Mouse (Mus musculus) liver, embryonic 16.5 days (tissue): ENCODE results near the gene Parvb. TPM values are rescaled to one million over a fixed set of nuclear protein-coding genes. Genes with fewer than 3 reads are reported as not detected.

Experiments used
- ATAC-seq: fragments of 200-750 bp; cut with Nextera tagmentation; 2 replicates; pipeline ENCODE4 v1.8.0; 2017; ENCODE audit warnings: low read depth, mild to moderate bottlenecking, moderate number of reproducible peaks, moderate library complexity
- H3K27ac ChIP-seq: fragments of 300-500 bp; sonication (generic); 2 replicates; pipeline ENCODE4 v1.5.1; 2014; ENCODE audit warnings: mild to moderate bottlenecking, low read length
- H3K27me3 ChIP-seq: fragments of 300-500 bp; sonication (generic); 2 replicates; pipeline ENCODE4 v1.6.1; 2014; ENCODE audit warnings: low read depth, low read length, mixed read lengths; ENCODE audit not compliant: control insufficient read depth, insufficient read depth
- H3K36me3 ChIP-seq: fragments of 300-500 bp; sonication (generic); 2 replicates; pipeline ENCODE4 v1.6.1; 2014; ENCODE audit warnings: mild to moderate bottlenecking; ENCODE audit not compliant: control insufficient read depth, insufficient read depth
- H3K4me1 ChIP-seq: fragments of 300-500 bp; sonication (generic); 2 replicates; pipeline ENCODE4 v1.6.1; 2014; ENCODE audit warnings: low read depth, low read length, mixed read lengths; ENCODE audit not compliant: control insufficient read depth
- H3K4me2 ChIP-seq: fragments of 300-500 bp; sonication (generic); 2 replicates; pipeline ENCODE4 v1.6.1; 2014; ENCODE audit warnings: low read depth, low read length, mixed read lengths
- H3K4me3 ChIP-seq: fragments of 300-500 bp; sonication (generic); 2 replicates; pipeline ENCODE4 v1.5.1; 2014; ENCODE audit warnings: low read depth, mild to moderate bottlenecking, low read length
- H3K9ac ChIP-seq: fragments of 300-500 bp; sonication (generic); 2 replicates; pipeline ENCODE4 v1.6.1; 2014; ENCODE audit warnings: low read depth, low read length
- H3K9me3 ChIP-seq: fragments of 300-500 bp; sonication (generic); replicated peaks from 2 replicates; pipeline ENCODE4 v1.6.1; 2016; ENCODE audit warnings: low read length; ENCODE audit not compliant: control insufficient read depth
- WGBS: fragments of 180-500 bp; shearing (Covaris S2); extraction: QIAGEN DNeasy Blood & Tissue Kit; methylation state at CpG from one replicate; pipeline ENCODE4 v1.1.7; 2014; ENCODE audit not compliant: insufficient replicate concordance; 5-methylcytosine and 5-hydroxymethylcytosine counted together
- polyA plus RNA-seq: library from polyadenylated mRNA; unstranded; fragments of >200 nt; fragmentation: Nextera tagmentation; extraction: Ambion mirVana; gene quantifications from 2 replicates; pipeline ENCODE4 v1.2.1, GENCODE M21; 2015

The Parvb gene
- polyA plus RNA-seq, 1 experiment from 2014 or later: 6.5 TPM

GRCm38 (mm10) chr15:84351342-84351741 is 119.5 kb downstream of the Parvb start:
- H3K9ac ChIP-seq: no peak overlapping the region
- 0 out of 2 replicates have a peak, but pooled peaks have one; percentile 27 for ATAC-seq

GRCm38 (mm10) chr15:84351915-84352844 is 120.3 kb downstream of the Parvb start:
- H3K27me3 ChIP-seq: no peaks in the 10 kb centered on the region
- ATAC-seq: no peak
- H3K4me3 ChIP-seq: no peak overlapping the region
- 65% methylated on average over 21 of the region's 21 CpGs for WGBS
- H3K9ac ChIP-seq: no peak overlapping the region
- no peak overlapping the region for H3K4me2 ChIP-seq
- H3K9me3 ChIP-seq: 0 out of 2 replicates have a peak, but pooled peaks cover 3% of the 10 kb centered on the region
- H3K4me1 ChIP-seq: no peaks in the 10 kb centered on the region; the same call in none of the 2 replicates
- no peaks in the 10 kb centered on the region for H3K36me3 ChIP-seq
- no peak overlapping the region for H3K27ac ChIP-seq

More at GRCm38 (mm10) chr15:84351342-84351741, 119.5 kb downstream of the Parvb start:
- H3K27ac ChIP-seq: no peak overlapping the region
- no peak overlapping the region for H3K4me3 ChIP-seq
- H3K4me2 ChIP-seq: no peak overlapping the region
- WGBS: 48% methylated on average over 7 of the region's 7 CpGs
- 0 out of 2 replicates have a peak, but pooled peaks cover 3% of the 10 kb centered on the region for H3K9me3 ChIP-seq
- no peaks in the 10 kb centered on the region for H3K36me3 ChIP-seq
- H3K4me1 ChIP-seq: no peaks in the 10 kb centered on the region; the same call in none of the 2 replicates
- no peaks in the 10 kb centered on the region for H3K27me3 ChIP-seq

GRCm38 (mm10) chr15:84355081-84355480 is 123.2 kb downstream of the Parvb start:
- 23% methylated on average over 5 of the region's 5 CpGs for WGBS
- Histone ChIP-seq H3K4me2 (no peak overlapping the region), H3K9ac (no peak overlapping the region), H3K9me3 (no peaks in the 10 kb centered on the region), H3K36me3 (no peaks in the 10 kb centered on the region), H3K4me3 (no peak overlapping the region), H3K4me1 (no peaks in the 10 kb centered on the region; the same call in none of the 2 replicates), H3K27me3 (no peaks in the 10 kb centered on the region), H3K27ac (no peak overlapping the region)
- ATAC-seq: no peak

- Histone ChIP-seq H3K9me3 (no peaks in the 10 kb centered on the region), H3K4me3 (no peak overlapping the region), H3K27ac (no peak overlapping the region), H3K36me3 (no peaks in the 10 kb centered on the region), H3K9ac (no peak overlapping the region), H3K27me3 (no peaks in the 10 kb centered on the region), H3K4me1 (no peaks in the 10 kb centered on the region), H3K4me2 (no peak overlapping the region)
- 62% methylated on average over 3 of the region's 3 CpGs for WGBS
- ATAC-seq: no peak
Measured at GRCm38 (mm10) chr15:84364746-84365145, 132.9 kb downstream of the Parvb start.

Other genes starting within 250 kb of the Parvb start
- gene Efcab6, start 166.7 kb upstream of the Parvb start, polyA plus RNA-seq: 0.02 TPM in 1 of 2 replicates, not detected in the other
- 0.06 and 0.11 TPM in 2 replicates for gene Sult4a1, start 126.3 kb upstream of the Parvb start, polyA plus RNA-seq
- gene Pnpla5, start 108.9 kb upstream of the Parvb start, polyA plus RNA-seq: 0.13 TPM in 1 of 2 replicates, not detected in the other
- 2.4 and 2.7 TPM in 2 replicates for gene Pnpla3, start 64.2 kb upstream of the Parvb start, polyA plus RNA-seq
- gene Samm50, start 39.8 kb upstream of the Parvb start, polyA plus RNA-seq: 64.5 and 68.0 TPM in 2 replicates
- 12.9 and 14.8 TPM in 2 replicates for gene Parvg, start 92.0 kb downstream of the Parvb start, polyA plus RNA-seq
- 0.15 and 0.21 TPM in 2 replicates for gene Shisal1, start 215.1 kb downstream of the Parvb start, polyA plus RNA-seq